Mouse (Mus musculus) kidney, adult 2 months (tissue): ENCODE data around the gene Nlgn1.

ENCODE experiments used
- CTCF ChIP-seq: fragments of 200-500 bp; conservative IDR thresholded peaks from 2 replicates; pipeline ENCODE4 v1.5.1; 2011; ENCODE audit warnings: low read depth, mild to moderate bottlenecking, control low read depth, low read length, moderate library complexity, mixed read lengths; ENCODE audit not compliant: insufficient read depth, insufficient read length
- POLR2A ChIP-seq: fragments of 200-500 bp; IDR thresholded peaks from one replicate; pipeline ENCODE4 v1.6.1; 2011; ENCODE audit warnings: low read depth, low read length, control low read depth

- TF ChIP-seq POLR2A (no peak), CTCF (no peak)
Observed at GRCm38 (mm10) chr3:25903140-25903809, 429.0 kb downstream of the Nlgn1 start.
